Mouse (Mus musculus) spleen, adult 2 months (tissue): ENCODE results near the gene Pou2f2. TPM values are rescaled to one million over a fixed set of nuclear protein-coding genes. Genes with fewer than 3 reads are reported as not detected.
"Not testable (repeated sequence)": the region's sequence is repeated elsewhere in the genome, so short reads cannot be mapped to it uniquely, and the experiment has no call there.

Source experiments
- DNase-seq, 2 experiments: peaks; one replicate each; pipeline versions ENCODE4 v3.0.0 to v3.0.0-alpha.2; 2012 to 2021; ENCODE audit warnings: low spot score in 2 of 2, low read depth in 1 of 2
- H3K27ac ChIP-seq: fragments of 200-500 bp; 2 replicates; pipeline ENCODE4 v1.5.1; 2012; ENCODE audit warnings: low read length, inconsistent platforms; ENCODE audit not compliant: insufficient read depth
- H3K27me3 ChIP-seq: fragments of 200-500 bp; 2 replicates; pipeline ENCODE4 v1.6.1; 2012; ENCODE audit warnings: mild to moderate bottlenecking, moderate library complexity, low read length, inconsistent platforms; ENCODE audit not compliant: control insufficient read depth, insufficient read depth
- H3K36me3 ChIP-seq: fragments of 200-500 bp; 2 replicates; pipeline ENCODE4 v1.6.1; 2012; ENCODE audit warnings: mild to moderate bottlenecking, low read length, inconsistent platforms; ENCODE audit not compliant: control insufficient read depth, insufficient read depth
- H3K4me1 ChIP-seq: fragments of 200-500 bp; 2 replicates; pipeline ENCODE4 v1.6.1; 2011; ENCODE audit warnings: inconsistent platforms; ENCODE audit not compliant: control insufficient read depth, insufficient read depth, insufficient read length
- H3K4me3 ChIP-seq: fragments of 200-500 bp; 2 replicates; pipeline ENCODE4 v1.5.1; 2011; ENCODE audit warnings: mild to moderate bottlenecking, inconsistent platforms; ENCODE audit not compliant: insufficient read depth, insufficient read length; ENCODE audit errors: extremely low read depth
- CTCF ChIP-seq: fragments of 200-500 bp; IDR thresholded peaks from 2 replicates; pipeline ENCODE4 v1.5.1; 2011; ENCODE audit warnings: mild to moderate bottlenecking, inconsistent platforms; ENCODE audit not compliant: insufficient read depth, insufficient read length, insufficient replicate concordance; ENCODE audit errors: extremely low read depth
- POLR2A ChIP-seq: fragments of 200-500 bp; IDR thresholded peaks from 2 replicates; pipeline ENCODE4 v1.6.1; 2011; ENCODE audit warnings: low read depth, low read length, inconsistent platforms
- WGBS: fragments of 180-500 bp; shearing (Covaris S2); methylation state at CpG from one replicate; pipeline ENCODE4 v1.1.7; 2018; 5-methylcytosine and 5-hydroxymethylcytosine counted together
- polyA plus RNA-seq: library from polyadenylated mRNA; depleted of rRNA; stranded (reverse); fragments of >200 nt; gene quantifications from 2 replicates; pipeline ENCODE4 v1.2.3, GENCODE M21; 2012; rRNA removed

Gene Pou2f2
- polyA plus RNA-seq, 1 experiment = 61.7 TPM

DNA sequence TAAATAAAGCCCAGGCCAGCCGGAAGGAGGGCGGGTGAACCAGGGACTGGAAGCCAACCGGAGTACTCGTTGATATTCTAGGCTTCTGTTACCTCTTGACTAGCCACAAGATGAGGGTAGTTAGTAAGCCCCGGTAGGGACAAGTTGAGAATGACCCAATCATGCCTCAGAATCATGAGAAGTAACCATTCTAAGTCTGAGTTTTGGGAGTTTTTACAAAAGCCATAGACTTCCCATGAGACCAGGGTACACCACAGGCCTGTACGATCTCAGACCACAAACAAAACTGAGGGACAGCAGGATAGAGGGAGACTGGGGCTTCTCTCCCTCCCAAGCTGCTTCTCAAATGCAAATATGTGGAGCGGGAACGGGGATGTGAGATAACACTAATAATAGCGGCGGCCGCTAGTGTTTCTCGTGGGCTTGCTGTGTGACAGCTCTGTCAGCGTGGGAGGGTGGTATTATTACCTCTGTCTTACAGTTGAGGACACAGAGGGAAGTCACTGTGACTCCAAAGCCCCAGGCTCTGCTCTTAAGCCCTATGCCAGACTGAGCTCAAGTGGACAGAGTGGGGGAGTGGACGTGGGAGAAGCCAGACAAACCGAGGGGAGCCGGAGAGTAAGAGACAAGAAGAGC is 130.1 kb downstream of the Pou2f2 start:
- H3K36me3 ChIP-seq = no peaks in the 10 kb centered on the region
- no peaks in the 10 kb centered on the region for H3K27me3 ChIP-seq
- DNase-seq = no peak
- 87% methylated on average over 16 of the region's 16 CpGs for WGBS
- H3K4me3 ChIP-seq = no peak overlapping the region
- H3K27ac ChIP-seq = no peak overlapping the region
- no peaks in the 10 kb centered on the region for H3K4me1 ChIP-seq
- no peak for TF ChIP-seq POLR2A
- TF ChIP-seq CTCF = no peak

DNA sequence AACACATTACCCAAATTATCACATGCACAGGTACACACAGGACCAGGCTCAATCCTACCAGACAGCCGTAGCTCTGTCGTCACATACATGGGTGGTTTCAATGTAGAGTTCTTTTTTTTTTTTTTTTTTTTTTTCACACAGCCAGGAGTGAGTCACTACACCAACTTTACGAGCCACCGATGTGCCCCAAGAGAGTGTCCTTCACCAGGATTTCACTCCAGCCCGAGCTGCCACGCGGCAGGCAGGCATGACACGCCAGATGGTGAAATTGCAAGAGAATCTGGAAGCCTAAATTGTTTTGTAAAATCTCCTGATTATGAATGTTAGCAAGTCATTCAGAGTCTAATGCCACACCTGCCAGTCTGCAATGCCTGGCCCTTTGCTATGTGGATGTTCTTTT is 132.2 kb downstream of the Pou2f2 start:
- Histone ChIP-seq H3K27ac (no peak overlapping the region), H3K4me3 (no peak overlapping the region), H3K4me1 (no peaks in the 10 kb centered on the region), H3K36me3 (no peaks in the 10 kb centered on the region), H3K27me3 (no peaks in the 10 kb centered on the region)
- no peak for DNase-seq
- 91% methylated on average over 8 of the region's 8 CpGs for WGBS
- no peak for TF ChIP-seq CTCF
- TF ChIP-seq POLR2A = no peak

GRCm38 (mm10) chr7:25044599-25044998 is 134.9 kb downstream of the Pou2f2 start:
- DNase-seq = not testable (repeated sequence)
- 89% methylated on average over 7 of the region's 7 CpGs for WGBS

DNA sequence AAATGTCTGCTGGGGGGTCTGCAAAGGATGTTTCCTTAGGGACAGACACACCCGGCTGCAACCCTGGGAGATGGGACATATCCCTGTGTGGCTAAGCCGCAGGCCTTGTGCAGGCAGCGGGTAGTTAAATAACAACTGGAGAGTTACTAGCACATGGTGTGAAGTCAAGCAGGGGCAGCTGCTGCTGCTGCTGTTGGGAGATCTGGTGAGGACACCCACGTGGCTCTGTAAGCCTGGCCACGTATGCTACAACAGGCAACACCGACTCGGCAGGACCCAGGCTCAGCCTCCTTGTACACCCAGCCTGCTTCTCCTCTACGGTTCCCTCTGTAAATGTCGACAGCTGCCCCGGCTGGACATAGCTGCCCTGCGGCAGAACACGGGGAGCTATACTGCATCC is 137.6 kb downstream of the Pou2f2 start:
- no peak for DNase-seq
- Histone ChIP-seq H3K27me3 (no peaks in the 10 kb centered on the region), H3K4me1 (no peaks in the 10 kb centered on the region), H3K27ac (no peak overlapping the region), H3K36me3 (no peaks in the 10 kb centered on the region), H3K4me3 (no peak overlapping the region)
- TF ChIP-seq CTCF (no peak), POLR2A (no peak)
- WGBS = 94% methylated on average over 12 of the region's 12 CpGs

More at GRCm38 (mm10) chr7:25044599-25044998, 134.9 kb downstream of the Pou2f2 start:
- not testable (repeated sequence) for H3K4me1 ChIP-seq, H3K36me3 ChIP-seq, H3K4me3 ChIP-seq, H3K27ac ChIP-seq, H3K27me3 ChIP-seq

Other genes starting within 250 kb of the Pou2f2 start
- gene Gm4881, start 235.2 kb downstream of the Pou2f2 start, polyA plus RNA-seq = not detected in 2 replicates
- 361 and 478 TPM in 2 replicates for gene Rabac1, start 207.0 kb downstream of the Pou2f2 start, polyA plus RNA-seq
- 11.2 and 16.0 TPM in 2 replicates for gene Atp1a3, start 173.8 kb downstream of the Pou2f2 start, polyA plus RNA-seq
- gene Grik5, start 107.4 kb downstream of the Pou2f2 start, polyA plus RNA-seq = 10.2 and 12.9 TPM in 2 replicates
- gene Zfp574, start 107.2 kb downstream of the Pou2f2 start, polyA plus RNA-seq = 23.7 and 34.7 TPM in 2 replicates
- gene Dedd2, start 40.9 kb upstream of the Pou2f2 start, polyA plus RNA-seq = 75.5 and 77.0 TPM in 2 replicates
- 14.4 and 16.4 TPM in 2 replicates for gene Zfp526, start 41.7 kb upstream of the Pou2f2 start, polyA plus RNA-seq
- 106 and 125 TPM in 2 replicates for gene Gsk3a, start 58.1 kb upstream of the Pou2f2 start, polyA plus RNA-seq
- gene Erf, start 71.0 kb upstream of the Pou2f2 start, polyA plus RNA-seq = 17.2 and 21.3 TPM in 2 replicates
- gene Cic, start 88.0 kb upstream of the Pou2f2 start, polyA plus RNA-seq = 112 and 128 TPM in 2 replicates
- gene Pafah1b3, start 118.3 kb upstream of the Pou2f2 start, polyA plus RNA-seq = 62.9 and 90.7 TPM in 2 replicates
- 0.07 TPM in 1 of 2 replicates, not detected in the other for gene Prr19, start 121.7 kb upstream of the Pou2f2 start, polyA plus RNA-seq
- not detected in 2 replicates for gene Tmem145, start 126.4 kb upstream of the Pou2f2 start, polyA plus RNA-seq
- 11.0 and 11.9 TPM in 2 replicates for gene Megf8, start 137.4 kb upstream of the Pou2f2 start, polyA plus RNA-seq
- gene Cnfn, start 190.0 kb upstream of the Pou2f2 start, polyA plus RNA-seq = not detected in 2 replicates
- 35.0 and 46.0 TPM in 2 replicates for gene Lipe, start 219.0 kb upstream of the Pou2f2 start, polyA plus RNA-seq
- not detected in 2 replicates for gene Cxcl17, start 233.2 kb upstream of the Pou2f2 start, polyA plus RNA-seq